Mouse (Mus musculus): Measurements from ENCODE around the gene Mrpl11.
"Not testable (repeated sequence)": the region's sequence is repeated elsewhere in the genome, so short reads cannot be mapped to it uniquely, and the experiment has no call there.

The Mrpl11 gene

GRCm38 (mm10) chr19:4961928-4962601 is at the start of gene Mrpl11:
Mrpl11 (plus strand) TSS chr19:4962147.
- DNase-seq: peak; percentile 92

- no peak for DNase-seq
Measured at GRCm38 (mm10) chr19:4915924-4916603, 45.9 kb upstream of the Mrpl11 start.

GRCm38 (mm10) chr19:4916827-4917226 is 45.1 kb upstream of the Mrpl11 start:
- DNase-seq: no peak

GRCm38 (mm10) chr19:4919652-4920051 is 42.3 kb upstream of the Mrpl11 start:
- no peak for DNase-seq

GRCm38 (mm10) chr19:4925121-4925860 is 36.7 kb upstream of the Mrpl11 start:
- DNase-seq: no peak

GRCm38 (mm10) chr19:4927904-4928531 is 33.9 kb upstream of the Mrpl11 start, which contains the start of gene Dpp3:
Dpp3 (minus strand) TSS chr19:4928287.
- DNase-seq: peak; percentile 96

- DNase-seq: peak; percentile 41
Measured at GRCm38 (mm10) chr19:4928781-4929180, 33.2 kb upstream of the Mrpl11 start.

- DNase-seq: no peak
Measured at GRCm38 (mm10) chr19:4936896-4937295, 25.1 kb upstream of the Mrpl11 start.

GRCm38 (mm10) chr19:4937444-4938310 is 24.3 kb upstream of the Mrpl11 start:
- no peak for DNase-seq

GRCm38 (mm10) chr19:4942551-4943252 is 19.2 kb upstream of the Mrpl11 start, which contains the start of gene Peli3:
Peli3 (minus strand) TSS chr19:4943127.
- peak; percentile 86 for DNase-seq

- DNase-seq: no peak
Measured at GRCm38 (mm10) chr19:4943253-4943588, 18.7 kb upstream of the Mrpl11 start.

- no peak for DNase-seq
Measured at GRCm38 (mm10) chr19:4945540-4945939, 16.4 kb upstream of the Mrpl11 start.

GRCm38 (mm10) chr19:4948641-4949040 is 13.3 kb upstream of the Mrpl11 start:
- not testable (repeated sequence) for DNase-seq

GRCm38 (mm10) chr19:4968236-4968635 is 6.3 kb downstream of the Mrpl11 start:
- no peak for DNase-seq

- peak; percentile 68 for DNase-seq
Measured at GRCm38 (mm10) chr19:4981767-4982166, 19.8 kb downstream of the Mrpl11 start.

- DNase-seq: peak; percentile 46
Measured at GRCm38 (mm10) chr19:4989013-4989412, 27.1 kb downstream of the Mrpl11 start.

- DNase-seq: peak; percentile 83
Measured at GRCm38 (mm10) chr19:4989434-4990255, 27.7 kb downstream of the Mrpl11 start.

- no peak for DNase-seq
Measured at GRCm38 (mm10) chr19:4990256-4990625, 28.3 kb downstream of the Mrpl11 start, which contains the start of gene Npas4. Npas4 (minus strand) TSS chr19:4990316.

GRCm38 (mm10) chr19:4990716-4991115 is 28.8 kb downstream of the Mrpl11 start:
- DNase-seq: peak; percentile 65

- no peak for DNase-seq
Measured at GRCm38 (mm10) chr19:4992371-4992770, 30.4 kb downstream of the Mrpl11 start.

GRCm38 (mm10) chr19:4992904-4993303 is 31.0 kb downstream of the Mrpl11 start:
- DNase-seq: peak; percentile 90

Measured in cerebellum, adult 9-11 months (tissue).